Mouse (Mus musculus) frontal cortex, postnatal 36 days (tissue): ENCODE measurements around the gene Appl2.
A peak's percentile ranks its signal among the peaks of the same experiment; 100 is the strongest.
"Not testable (repeated sequence)": the region's sequence is repeated elsewhere in the genome, so short reads cannot be mapped to it uniquely, and the experiment has no call there.

Experiments
- DNase-seq, 2 experiments: peaks; one replicate each; pipeline ENCODE4 v3.0.0; 2022; ENCODE audit warnings: low spot score in 2 of 2

Appl2 gene

GRCm38 (mm10) chr10:83648131-83649020 is at the start of gene Appl2:
Appl2 (minus strand) TSS chr10:83648738.
- peak; percentile 85 to 88 for DNase-seq

GRCm38 (mm10) chr10:83696226-83696625 is 47.7 kb upstream of the Appl2 start:
- DNase-seq, result no peak

- DNase-seq, result no peak
Observed at GRCm38 (mm10) chr10:83692175-83692895, 43.8 kb upstream of the Appl2 start.

GRCm38 (mm10) chr10:83688215-83688614 is 39.7 kb upstream of the Appl2 start:
- DNase-seq, result no peak

GRCm38 (mm10) chr10:83681334-83681733 is 32.8 kb upstream of the Appl2 start:
- no peak for DNase-seq

GRCm38 (mm10) chr10:83666556-83666955 is 18.0 kb upstream of the Appl2 start:
- no peak for DNase-seq

GRCm38 (mm10) chr10:83661925-83662324 is 13.4 kb upstream of the Appl2 start:
- no peak for DNase-seq

- DNase-seq, result no peak
Observed at GRCm38 (mm10) chr10:83660605-83661004, 12.1 kb upstream of the Appl2 start.

GRCm38 (mm10) chr10:83654591-83654990 is 6.1 kb upstream of the Appl2 start:
- DNase-seq, result no peak

GRCm38 (mm10) chr10:83652205-83652866 is 3.8 kb upstream of the Appl2 start:
- not testable (repeated sequence) for DNase-seq

GRCm38 (mm10) chr10:83649037-83649436 is 499 bp upstream of the Appl2 start:
- no peak for DNase-seq

- no peak for DNase-seq
Observed at GRCm38 (mm10) chr10:83646351-83646885, 2.1 kb downstream of the Appl2 start.

- no peak for DNase-seq
Observed at GRCm38 (mm10) chr10:83645716-83645990, 2.9 kb downstream of the Appl2 start.

- peak in 1 of 2 experiments; percentile 30 for DNase-seq
Observed at GRCm38 (mm10) chr10:83644865-83645715, 3.4 kb downstream of the Appl2 start.

- no peak for DNase-seq
Observed at GRCm38 (mm10) chr10:83644167-83644566, 4.4 kb downstream of the Appl2 start.

- no peak for DNase-seq
Observed at GRCm38 (mm10) chr10:83641641-83642040, 6.9 kb downstream of the Appl2 start.

- DNase-seq, result no peak
Observed at GRCm38 (mm10) chr10:83639881-83640386, 8.6 kb downstream of the Appl2 start.

GRCm38 (mm10) chr10:83637295-83637694 is 11.2 kb downstream of the Appl2 start:
- DNase-seq, result peak; percentile 70 to 86

- no peak for DNase-seq
Observed at GRCm38 (mm10) chr10:83636191-83636590, 12.3 kb downstream of the Appl2 start.

GRCm38 (mm10) chr10:83634461-83634860 is 14.1 kb downstream of the Appl2 start:
- DNase-seq, result no peak

- no peak for DNase-seq
Observed at GRCm38 (mm10) chr10:83632806-83633374, 15.6 kb downstream of the Appl2 start.
